Mouse (Mus musculus): ENCODE measurements around the gene Mief1.

DNA sequence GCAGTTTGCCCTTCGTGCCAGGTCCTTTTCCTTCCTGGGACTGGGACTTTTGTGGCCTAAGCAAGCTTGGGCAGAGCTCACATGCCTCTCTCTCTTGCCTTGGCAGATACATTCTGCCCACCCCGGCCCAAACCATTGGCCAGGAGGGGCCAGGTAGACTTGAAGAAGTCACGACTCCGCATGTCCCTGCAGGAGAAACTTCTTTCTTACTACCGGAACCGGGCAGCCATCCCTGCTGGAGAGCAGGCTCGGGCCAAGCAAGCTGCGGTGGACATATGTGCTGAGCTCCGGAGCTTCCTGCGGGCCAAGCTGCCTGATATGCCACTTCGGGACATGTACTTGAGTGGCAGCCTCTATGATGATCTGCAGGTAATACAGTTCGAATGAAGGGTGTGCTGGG lies 14.3 kb downstream of the Mief1 start:
- no peak for TF ChIP-seq CTCF (IDR thresholded peaks at IDR 0.05)
- TF ChIP-seq EP300 (IDR thresholded peaks at IDR 0.05): no peak
